Mouse (Mus musculus) kidney, adult 2 months (tissue): ENCODE measurements at regions not wholly inside any gene's neighbourhood (a gene's known extent, or its start where the extent isn't known, plus 50 kb on each side); places are given as distances from the start of the nearest gene placed in this dataset.
"Not testable (repeated sequence)": the region's sequence is repeated elsewhere in the genome, so short reads cannot be mapped to it uniquely, and the experiment has no call there.

Experiments used
- CTCF ChIP-seq: fragments of 200-500 bp; conservative IDR thresholded peaks from 2 replicates; pipeline ENCODE4 v1.5.1; 2011; ENCODE audit warnings: low read depth, mild to moderate bottlenecking, control low read depth, low read length, moderate library complexity, mixed read lengths; ENCODE audit not compliant: insufficient read depth, insufficient read length
- POLR2A ChIP-seq: fragments of 200-500 bp; IDR thresholded peaks from one replicate; pipeline ENCODE4 v1.6.1; 2011; ENCODE audit warnings: low read depth, low read length, control low read depth

DNA sequence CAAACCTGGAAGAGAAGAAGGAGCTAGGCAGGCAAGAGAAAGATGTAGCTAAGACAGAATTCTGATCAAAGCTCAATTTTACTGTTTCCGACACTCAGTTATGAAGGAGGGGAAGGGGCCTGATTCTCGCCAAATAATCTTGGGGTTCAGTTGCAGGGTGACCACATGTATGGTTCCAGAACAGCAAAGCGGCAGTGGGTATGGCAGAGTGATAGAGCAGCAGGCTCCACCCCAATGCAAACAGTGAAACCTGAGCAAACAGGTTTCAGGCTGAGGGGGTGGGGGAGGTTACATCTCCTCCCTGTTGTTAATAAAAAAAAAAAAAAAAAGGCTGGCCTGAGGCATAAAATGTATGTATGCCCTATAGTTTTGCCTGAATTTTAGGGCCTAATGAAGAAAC lies 335.3 kb upstream of the Slc10a2 start:
- TF ChIP-seq CTCF, POLR2A: not testable (repeated sequence)
